Mouse (Mus musculus): Measurements from ENCODE around the gene Mrpl27. TPM values are rescaled to one million over a fixed set of nuclear protein-coding genes. Genes with fewer than 3 reads are reported as not detected.
A peak's percentile ranks its signal among the peaks of the same experiment; 100 is the strongest.

Gene Mrpl27
- polyA plus RNA-seq, 1 experiment from 2014 or later = 147 TPM

DNA sequence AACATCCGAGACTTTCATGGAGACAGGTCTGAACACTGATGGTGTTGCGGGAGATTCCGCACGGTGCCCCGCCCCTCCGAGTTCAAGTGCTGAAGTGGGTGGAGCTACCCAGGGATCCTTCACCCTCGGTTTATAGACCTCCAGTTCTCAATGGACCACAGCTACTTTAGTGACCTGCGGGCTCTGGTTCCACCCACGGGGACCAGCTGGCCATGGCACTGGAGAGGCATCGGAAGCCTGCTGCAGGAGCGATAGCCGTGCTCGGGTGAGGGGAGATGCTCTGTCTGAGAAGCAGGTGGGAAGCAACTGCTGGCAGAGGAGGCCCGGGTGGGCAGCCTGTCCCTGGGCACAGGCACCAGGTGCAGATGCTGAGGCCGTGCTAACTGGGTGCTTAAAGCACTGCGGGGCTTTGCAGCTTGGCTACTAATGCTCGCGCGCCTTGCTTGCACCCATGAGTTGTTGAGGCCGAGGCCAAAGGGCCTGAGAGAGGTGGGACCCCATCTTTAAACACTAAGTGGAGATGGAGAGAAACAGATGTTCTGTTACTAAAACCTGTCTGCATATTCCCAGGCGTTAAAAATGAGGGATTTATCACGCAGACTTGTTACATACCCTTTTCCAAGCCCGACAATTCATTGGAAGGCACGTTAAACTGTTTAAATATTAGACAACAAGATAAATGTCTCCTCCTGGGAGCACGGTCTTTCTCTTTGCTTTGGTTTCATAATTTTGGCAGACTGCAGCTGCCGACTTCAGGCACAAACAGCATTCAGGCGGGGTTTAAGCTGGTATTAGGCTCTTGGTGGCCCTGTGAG lies 48.0 kb downstream of the Mrpl27 start:
- peak overlapping the region; percentile 1; the same call in 1 of the 2 replicates for H3K4me2 ChIP-seq (ENCODE audit: low read depth, low read length)

GRCm38 (mm10) chr11:94702216-94702610 lies 48.6 kb downstream of the Mrpl27 start:
- no peaks in the 10 kb centered on the region for H3K9me3 ChIP-seq (ENCODE audit: control insufficient read depth, low read length)
- H3K4me2 ChIP-seq (ENCODE audit: low read depth, low read length) = no peak overlapping the region
- H3K27ac ChIP-seq (ENCODE audit: low read depth, low read length) = no peak overlapping the region
- H3K4me3 ChIP-seq (ENCODE audit: low read depth, low read length) = no peak overlapping the region
- WGBS = 46% methylated on average over 3 of the region's 3 CpGs
- ATAC-seq (ENCODE audit: low read depth) = no peak
- no peaks in the 10 kb centered on the region for H3K36me3 ChIP-seq (ENCODE audit: control insufficient read depth, insufficient read depth, low read length)
- H3K27me3 ChIP-seq (ENCODE audit: control insufficient read depth, insufficient read depth, low read length) = no peaks in the 10 kb centered on the region
- 0 out of 2 replicates have a peak, but pooled peaks cover 4% of the 10 kb centered on the region for H3K4me1 ChIP-seq (ENCODE audit: control insufficient read depth, insufficient read depth, low read length)
- H3K9ac ChIP-seq (replicated peaks; ENCODE audit: low read depth, low read length) = no peak overlapping the region

More for the DNA sequence above, 48.0 kb downstream of the Mrpl27 start:
- no peaks in the 10 kb centered on the region for H3K36me3 ChIP-seq (ENCODE audit: control insufficient read depth, insufficient read depth, low read length)
- no peak overlapping the region for H3K9ac ChIP-seq (replicated peaks; ENCODE audit: low read depth, low read length)
- 46% methylated on average over 27 of the region's 27 CpGs for WGBS
- H3K9me3 ChIP-seq (ENCODE audit: control insufficient read depth, low read length) = no peaks in the 10 kb centered on the region
- no peak overlapping the region for H3K4me3 ChIP-seq (ENCODE audit: low read depth, low read length)
- H3K27ac ChIP-seq (ENCODE audit: low read depth, low read length) = no peak overlapping the region
- 0 out of 2 replicates have a peak, but pooled peaks cover 4% of the 10 kb centered on the region for H3K4me1 ChIP-seq (ENCODE audit: control insufficient read depth, insufficient read depth, low read length)
- ATAC-seq (ENCODE audit: low read depth) = no peak
- no peaks in the 10 kb centered on the region for H3K27me3 ChIP-seq (ENCODE audit: control insufficient read depth, insufficient read depth, low read length)

DNA sequence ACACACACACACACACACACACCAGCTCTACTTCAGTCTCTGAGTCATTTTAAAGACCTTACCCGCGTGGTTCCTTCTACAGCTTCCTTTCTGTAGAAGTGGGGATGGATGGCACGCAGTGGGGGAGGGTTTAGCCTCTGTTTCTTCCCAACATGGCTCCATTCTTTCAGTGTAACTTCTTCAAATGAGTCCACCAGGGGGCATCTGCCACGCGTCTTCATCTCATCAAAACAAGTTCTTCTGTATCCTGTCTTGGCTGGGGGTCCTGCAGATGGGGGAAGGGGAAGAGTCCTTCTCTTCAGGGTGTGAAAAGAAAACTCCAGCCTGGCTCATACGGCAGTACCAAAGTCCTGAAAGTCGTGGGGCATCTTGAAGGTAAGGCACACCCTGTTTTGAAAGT lies 50.5 kb downstream of the Mrpl27 start:
- Histone ChIP-seq H3K4me3 (ENCODE audit: low read depth, low read length) (no peak overlapping the region), H3K4me2 (ENCODE audit: low read depth, low read length) (no peak overlapping the region), H3K27me3 (ENCODE audit: control insufficient read depth, insufficient read depth, low read length) (no peaks in the 10 kb centered on the region), H3K4me1 (ENCODE audit: control insufficient read depth, insufficient read depth, low read length) (0 out of 2 replicates have a peak, but pooled peaks cover 4% of the 10 kb centered on the region), H3K9me3 (ENCODE audit: control insufficient read depth, low read length) (no peaks in the 10 kb centered on the region), H3K27ac (ENCODE audit: low read depth, low read length) (no peak overlapping the region), H3K9ac (replicated peaks; ENCODE audit: low read depth, low read length) (no peak overlapping the region), H3K36me3 (ENCODE audit: control insufficient read depth, insufficient read depth, low read length) (no peaks in the 10 kb centered on the region)
- no peak for ATAC-seq (ENCODE audit: low read depth)
- 53% methylated on average over 7 of the region's 7 CpGs for WGBS

GRCm38 (mm10) chr11:94704472-94704871 lies 50.9 kb downstream of the Mrpl27 start, which contains the start of gene Gm11541:
Gene Gm11541 (minus strand): TSS chr11:94704499.
- ATAC-seq (ENCODE audit: low read depth) = no peak

More at GRCm38 (mm10) chr11:94704472-94704871, 50.9 kb downstream of the Mrpl27 start, which contains the start of gene Gm11541:
- 0 out of 2 replicates have a peak, but pooled peaks cover 4% of the 10 kb centered on the region for H3K4me1 ChIP-seq (ENCODE audit: control insufficient read depth, insufficient read depth, low read length)
- no peaks in the 10 kb centered on the region for H3K27me3 ChIP-seq (ENCODE audit: control insufficient read depth, insufficient read depth, low read length)
- no peak within 1 kb of the TSS for H3K4me2 ChIP-seq (ENCODE audit: low read depth, low read length)
- H3K9ac ChIP-seq (replicated peaks; ENCODE audit: low read depth, low read length) = no peak within 1 kb of the TSS
- H3K4me3 ChIP-seq (ENCODE audit: low read depth, low read length) = no peak within 1 kb of the TSS
- H3K27ac ChIP-seq (ENCODE audit: low read depth, low read length) = no peak within 1 kb of the TSS
- no peaks in the 10 kb centered on the region for H3K9me3 ChIP-seq (ENCODE audit: control insufficient read depth, low read length)
- 77% methylated on average over 5 of the region's 5 CpGs for WGBS
- H3K36me3 ChIP-seq (ENCODE audit: control insufficient read depth, insufficient read depth, low read length) = no peaks in the 10 kb centered on the region

Other genes starting within 250 kb of the Mrpl27 start
- gene Cacna1g, start 179.6 kb upstream of the Mrpl27 start, polyA plus RNA-seq (2014; fragmentation: Nextera tagmentation; extraction: Ambion mirVana) = 14.3 and 22.5 TPM in 2 replicates
- gene Spata20, start 167.6 kb upstream of the Mrpl27 start, polyA plus RNA-seq (2014; fragmentation: Nextera tagmentation; extraction: Ambion mirVana) = 0.09 and 0.26 TPM in 2 replicates
- gene Epn3, start 153.8 kb upstream of the Mrpl27 start, polyA plus RNA-seq (2014; fragmentation: Nextera tagmentation; extraction: Ambion mirVana) = 0.68 and 0.82 TPM in 2 replicates
- 1.7 and 2.0 TPM in 2 replicates for gene Mycbpap, start 132.0 kb upstream of the Mrpl27 start, polyA plus RNA-seq (2014; fragmentation: Nextera tagmentation; extraction: Ambion mirVana)
- gene Rsad1, start 104.5 kb upstream of the Mrpl27 start, polyA plus RNA-seq (2014; fragmentation: Nextera tagmentation; extraction: Ambion mirVana) = 5.2 and 12.3 TPM in 2 replicates
- 0.15 and 0.35 TPM in 2 replicates for gene Chad, start 88.7 kb upstream of the Mrpl27 start, polyA plus RNA-seq (2014; fragmentation: Nextera tagmentation; extraction: Ambion mirVana)
- 2.0 and 2.2 TPM in 2 replicates for gene Acsf2, start 51.9 kb upstream of the Mrpl27 start, polyA plus RNA-seq (2014; fragmentation: Nextera tagmentation; extraction: Ambion mirVana)
- gene Lrrc59, start 24.0 kb upstream of the Mrpl27 start, polyA plus RNA-seq (2014; fragmentation: Nextera tagmentation; extraction: Ambion mirVana) = 116 and 159 TPM in 2 replicates
- 1.1 and 1.8 TPM in 2 replicates for gene Eme1, start 197 bp downstream of the Mrpl27 start, polyA plus RNA-seq (2014; fragmentation: Nextera tagmentation; extraction: Ambion mirVana)
- 11.6 and 13.6 TPM in 2 replicates for gene Xylt2, start 23.7 kb downstream of the Mrpl27 start, polyA plus RNA-seq (2014; fragmentation: Nextera tagmentation; extraction: Ambion mirVana)
- gene Gm11541, start 50.7 kb downstream of the Mrpl27 start, polyA plus RNA-seq (2014; fragmentation: Nextera tagmentation; extraction: Ambion mirVana) = 0.21 TPM in 1 of 2 replicates, not detected in the other
- gene Cdc34b, start 88.0 kb downstream of the Mrpl27 start, polyA plus RNA-seq (2014; fragmentation: Nextera tagmentation; extraction: Ambion mirVana) = not detected in 2 replicates
- not detected in 2 replicates for gene Tmem92, start 128.9 kb downstream of the Mrpl27 start, polyA plus RNA-seq (2014; fragmentation: Nextera tagmentation; extraction: Ambion mirVana)